Comparison of ENCODE assay signal across 43 mouse cellular contexts in the genomic region with DNA sequence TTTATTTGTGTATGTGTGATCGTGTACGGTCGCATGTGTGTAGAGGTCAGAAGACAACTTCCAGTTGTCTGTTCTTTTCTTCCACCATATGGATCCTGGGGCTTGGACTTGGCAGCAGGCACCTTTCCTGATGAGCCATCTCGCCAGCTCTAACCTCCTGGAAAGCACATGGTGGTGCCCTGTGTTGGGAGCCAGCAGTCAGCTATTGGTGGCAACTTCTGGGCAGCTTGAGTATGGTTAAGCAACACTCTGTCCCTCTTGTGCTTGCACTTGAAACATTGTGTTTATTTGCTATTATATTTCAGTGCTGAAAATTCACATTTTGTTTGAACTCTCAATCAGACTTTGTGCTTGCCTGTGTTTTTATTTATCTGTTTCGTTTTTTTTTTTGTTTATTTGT. TPM values are rescaled to one million over a fixed set of nuclear protein-coding genes. Genes with fewer than 3 reads are reported as not detected.
"Had no signal": no experiment of that assay in that cellular context is flagged by ENCODE, and none has a peak within 500 bp of the region (broad histone marks: within the 10 kb centered on the region; RNA-seq: fewer than 3 reads in every experiment).

No protein-coding gene starts in this region.

- ATAC-seq: hindbrain, embryonic 16.5 days had no signal

- H3K9ac ChIP-seq: heart, embryonic 12.5 days; heart, embryonic 13.5 days; heart, embryonic 15.5 days; hindbrain, embryonic 12.5 days; hindbrain, embryonic 13.5 days; hindbrain, embryonic 14.5 days; hindbrain, embryonic 15.5 days; intestine, embryonic 15.5 days; kidney, embryonic 15.5 days had no signal

- DNase-seq: heart, postnatal 14 days; heart, postnatal 36 days; heart, postnatal 4 days; kidney, adult 11 months; kidney, adult 18-20 months; kidney, adult 8-10 months; kidney, postnatal 10 days; kidney, postnatal 14 days; layer of hippocampus, adult 9-11 months; layer of hippocampus, postnatal 36 days had no signal

- H3K4me2 ChIP-seq: heart, embryonic 11.5 days; heart, embryonic 12.5 days; heart, embryonic 13.5 days; heart, embryonic 15.5 days; hindbrain, embryonic 12.5 days; hindbrain, embryonic 13.5 days; hindbrain, embryonic 14.5 days; hindbrain, embryonic 15.5 days; intestine, embryonic 15.5 days; kidney, embryonic 15.5 days had no signal

- H3K9me3 ChIP-seq: heart, embryonic 10.5 days; heart, embryonic 12.5 days; heart, embryonic 13.5 days; heart, embryonic 15.5 days; hindbrain, embryonic 10.5 days; hindbrain, embryonic 12.5 days; hindbrain, embryonic 13.5 days; hindbrain, embryonic 15.5 days; intestine, embryonic 15.5 days; kidney, embryonic 15.5 days had no signal

- H3K27ac ChIP-seq: heart, embryonic 10.5 days; heart, embryonic 13.5 days; heart, embryonic 15.5 days; hindbrain, embryonic 10.5 days; hindbrain, embryonic 12.5 days; hindbrain, embryonic 13.5 days; hindbrain, embryonic 14.5 days; hindbrain, embryonic 15.5 days; hindbrain, postnatal 0 days; intestine, embryonic 15.5 days; kidney, embryonic 15.5 days; kidney, postnatal 0 days; layer of hippocampus, adult 2 months had no signal

- H3K4me3 ChIP-seq: heart, embryonic 10.5 days; heart, embryonic 12.5 days; heart, embryonic 13.5 days; heart, embryonic 15.5 days; hindbrain, embryonic 10.5 days; hindbrain, embryonic 12.5 days; hindbrain, embryonic 13.5 days; hindbrain, embryonic 15.5 days; intestine, embryonic 15.5 days; kidney, embryonic 15.5 days; layer of hippocampus, adult 2 months had no signal

- H3K4me1 ChIP-seq: heart, embryonic 10.5 days; heart, embryonic 12.5 days; heart, embryonic 13.5 days; heart, embryonic 15.5 days; hindbrain, embryonic 10.5 days; hindbrain, embryonic 12.5 days; hindbrain, embryonic 13.5 days; hindbrain, embryonic 15.5 days; intestine, embryonic 15.5 days; kidney, embryonic 15.5 days had no signal

- H3K27me3 ChIP-seq: heart, embryonic 12.5 days; heart, embryonic 13.5 days; heart, embryonic 15.5 days; hindbrain, embryonic 12.5 days; hindbrain, embryonic 13.5 days; hindbrain, embryonic 15.5 days; intestine, embryonic 15.5 days; kidney, embryonic 15.5 days had no signal

RNA-seq across cellular contexts. Expression of a gene that starts 22.2 kb away (rescaled TPM):
- total RNA-seq: heart, postnatal 10 days; heart, postnatal 14 days; heart, postnatal 25 days; heart, postnatal 36 days; heart, postnatal 4 days; hematopoietic stem cell, adult 5-6 weeks; hindbrain, postnatal 0 days; layer of hippocampus, adult 18-20 months; layer of hippocampus, adult 2 months; layer of hippocampus, adult 8-10 months; layer of hippocampus, postnatal 10 days; layer of hippocampus, postnatal 14 days; layer of hippocampus, postnatal 25 days; layer of hippocampus, postnatal 36 days had no signal
- polyA plus RNA-seq: heart, embryonic 10.5 days; heart, embryonic 11.5 days; heart, embryonic 12.5 days; heart, embryonic 13.5 days; heart, embryonic 14.5 days; heart, embryonic 15.5 days; heart, embryonic 16.5 days; heart, postnatal 0 days; hindbrain, embryonic 10.5 days; hindbrain, embryonic 11.5 days; hindbrain, embryonic 12.5 days; hindbrain, embryonic 13.5 days; hindbrain, embryonic 14.5 days; hindbrain, embryonic 15.5 days; hindbrain, embryonic 16.5 days; hindbrain, postnatal 0 days; intestine, embryonic 14.5 days; intestine, embryonic 15.5 days; intestine, embryonic 16.5 days; intestine, postnatal 0 days; kidney, embryonic 14.5 days; kidney, embryonic 15.5 days; kidney, embryonic 16.5 days; kidney, postnatal 0 days had no signal
